Mouse (Mus musculus): ENCODE measurements around the gene Mrgprh. TPM values are rescaled to one million over a fixed set of nuclear protein-coding genes. Genes with fewer than 3 reads are reported as not detected.
A peak's percentile ranks its signal among the peaks of the same experiment; 100 is the strongest.

The Mrgprh gene
- total RNA-seq, 2 experiments from 2014 or later: 1.8 to 2.3 TPM

- peak; percentile 55 for DNase-seq
Observed at GRCm38 (mm10) chr17:12916588-12917380, 41.0 kb downstream of the Mrgprh start.

- no peak for DNase-seq
Observed at GRCm38 (mm10) chr17:12921073-12921472, 45.2 kb downstream of the Mrgprh start.

- no peak for DNase-seq
Observed at GRCm38 (mm10) chr17:12925001-12925400, 49.2 kb downstream of the Mrgprh start.

- DNase-seq: no peak
Observed at GRCm38 (mm10) chr17:12925703-12926180, 49.9 kb downstream of the Mrgprh start.

Small RNA genes lying within 50 kb of the gene (microRNA-seq; reads per million reads assigned to microRNA genes)
- 0 reads per million in 2 experiments for gene Gm24085

Other genes with a start within 250 kb of the Mrgprh start
- not detected for gene Slc22a1, start 200.2 kb upstream of the Mrgprh start, total RNA-seq (2021)
- gene Igf2r, start 106.4 kb upstream of the Mrgprh start, total RNA-seq (2021): 100 to 1,000 TPM in 1 of 2 experiments, 10 to 100 TPM in 1; 92.0 to 114 TPM
- gene Mas1, start 7.9 kb upstream of the Mrgprh start, total RNA-seq (2021): under 1 TPM; 0.59 to 0.72 TPM
- under 1 TPM; 0.20 to 0.26 TPM for gene Pnldc1, start 34.2 kb downstream of the Mrgprh start, total RNA-seq (2021)
- gene Tcp1, start 39.7 kb downstream of the Mrgprh start, total RNA-seq (2021): 100 to 1,000 TPM; 238 to 250 TPM
- 10 to 100 TPM; 81.3 to 85.7 TPM for gene Mrpl18, start 40.3 kb downstream of the Mrgprh start, total RNA-seq (2021)
- gene Acat3, start 64.6 kb downstream of the Mrgprh start, total RNA-seq (2021): under 1 TPM in 1 of 2 experiments, not detected in 1; 0.33 TPM
- 10 to 100 TPM; 11.8 to 12.0 TPM for gene Acat2, start 84.7 kb downstream of the Mrgprh start, total RNA-seq (2021)
- gene Wtap, start 118.1 kb downstream of the Mrgprh start, total RNA-seq (2021): 10 to 100 TPM; 35.3 to 42.6 TPM
- 100 to 1,000 TPM; 245 to 294 TPM for gene Sod2, start 130.8 kb downstream of the Mrgprh start, total RNA-seq (2021)
- not detected for gene Gpr31b, start 176.3 kb downstream of the Mrgprh start, total RNA-seq (2021)
- gene Tcp10b, start 185.1 kb downstream of the Mrgprh start, total RNA-seq (2021): under 1 TPM; 0.26 to 0.61 TPM